Mouse (Mus musculus): Measurements from ENCODE around the gene Tars2.

GRCm38 (mm10) chr3:95722386-95722785, 37.6 kb downstream of the Tars2 start:
- TF ChIP-seq POLR2A (IDR thresholded peaks at IDR 0.05; ENCODE audit: insufficient read length, low read depth): no peak
- no peak for TF ChIP-seq USF1 (IDR thresholded peaks at IDR 0.05; ENCODE audit: low read depth)
- no peak for TF ChIP-seq E2F4 (IDR thresholded peaks at IDR 0.05; ENCODE audit: insufficient read depth)
- no peak for TF ChIP-seq MYOG (IDR thresholded peaks at IDR 0.05; ENCODE audit: control insufficient read depth in 1 of 3, insufficient read depth in 1 of 3, insufficient read length in 2 of 3, low read depth in 2 of 3)
- no peak for TF ChIP-seq TCF12 (IDR thresholded peaks at IDR 0.05; ENCODE audit: insufficient read depth, poor library complexity, severe bottlenecking)
